Mouse (Mus musculus): ENCODE results near the gene Napb. TPM values are rescaled to one million over a fixed set of nuclear protein-coding genes. Genes with fewer than 3 reads are reported as not detected.
"Not testable (repeated sequence)": the region's sequence is repeated elsewhere in the genome, so short reads cannot be mapped to it uniquely, and the experiment has no call there.

The Napb gene
- 2.3 and 2.8 TPM in 2 replicates for polyA plus RNA-seq (2014; fragmentation: Nextera tagmentation; extraction: Ambion mirVana)

DNA sequence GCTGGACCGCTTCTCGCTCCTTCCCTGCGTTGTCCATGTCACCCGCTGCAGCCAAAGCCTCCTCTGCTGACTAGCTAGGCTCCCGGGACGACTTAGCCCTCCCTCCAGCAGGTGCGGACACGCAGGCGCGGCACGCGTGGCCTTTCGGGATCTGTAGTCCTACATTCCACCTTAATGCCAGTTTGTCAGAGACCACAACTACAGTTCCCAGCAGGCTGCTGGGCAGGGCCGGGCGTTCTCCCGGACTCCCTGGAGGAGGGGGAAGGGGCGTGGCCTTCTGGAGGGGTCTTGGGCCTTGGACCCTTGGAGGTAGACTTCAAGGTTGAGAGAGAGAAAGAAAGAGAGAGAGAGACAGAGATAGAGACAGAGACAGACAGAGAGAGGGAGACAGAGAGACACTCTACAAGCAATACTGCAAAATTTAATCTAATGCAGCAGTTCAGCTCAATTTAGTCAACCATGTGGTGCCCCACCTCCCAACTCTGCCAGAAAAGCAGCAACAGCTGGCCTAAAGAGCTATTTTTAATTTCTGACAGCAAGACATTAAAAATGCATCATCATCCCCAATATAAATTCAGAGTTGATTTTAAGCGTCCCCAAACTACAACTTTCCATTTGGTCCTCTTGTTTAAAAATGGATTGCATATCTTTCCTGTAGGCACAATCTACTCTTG, at the start of gene Napb:
TSS of gene Napb (minus strand) at position 141 of the 674 bp plus-strand sequence.
- H3K9me3 ChIP-seq (ENCODE audit: low read depth, low read length), result no peaks in the 10 kb centered on the region
- no peak within 1 kb of the TSS for H3K27ac ChIP-seq (ENCODE audit: low read depth)
- H3K9ac ChIP-seq, result peak within 1 kb of the TSS; percentile 75
- H3K4me2 ChIP-seq, result peak within 1 kb of the TSS; percentile 84
- peak within 1 kb of the TSS; percentile 72 for H3K4me3 ChIP-seq (ENCODE audit: low read depth, low read length)
- peak; percentile 94 for DNase-seq
- TF ChIP-seq CTCF (IDR thresholded peaks at IDR 0.05; ENCODE audit: low read depth), result no peak
- WGBS, result 2% methylated on average over 18 of the region's 18 CpGs
- ATAC-seq (ENCODE audit: insufficient read depth), result peak; percentile 100
- H3K4me1 ChIP-seq (ENCODE audit: insufficient read depth), result 0 out of 2 replicates have a peak, but pooled peaks cover 4% of the 10 kb centered on the region
- H3K36me3 ChIP-seq (ENCODE audit: insufficient read depth), result no peaks in the 10 kb centered on the region
- H3K27me3 ChIP-seq (ENCODE audit: insufficient read depth, low read length), result no peaks in the 10 kb centered on the region

DNA sequence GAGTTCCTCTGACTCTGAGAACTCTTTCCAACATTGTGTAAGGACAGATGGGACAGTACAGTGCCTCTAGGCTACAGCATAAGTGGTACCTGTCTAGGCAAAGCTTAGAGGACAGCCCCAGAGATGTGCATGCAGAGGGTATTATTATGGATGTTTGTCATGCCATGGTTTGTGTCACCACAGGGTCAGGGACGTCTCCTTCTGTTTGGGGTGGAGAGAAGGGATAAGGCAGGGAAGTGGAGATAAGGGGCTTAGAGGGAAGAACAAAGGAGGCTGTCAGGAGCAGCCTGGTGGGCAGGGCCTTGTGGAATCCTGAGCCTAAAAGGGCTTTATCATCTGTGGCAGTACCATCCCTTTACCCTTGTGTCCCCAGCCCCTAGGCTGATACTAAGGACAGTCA, 49.4 kb upstream of the Napb start, which contains the start of gene 8030411F24Rik:
TSS of gene 8030411F24Rik (plus strand) at position 301 of the 400 bp plus-strand sequence.
- ATAC-seq (ENCODE audit: insufficient read depth), result no peak
- Histone ChIP-seq H3K36me3 (ENCODE audit: insufficient read depth) (no peaks in the 10 kb centered on the region), H3K27me3 (ENCODE audit: insufficient read depth, low read length) (no peaks in the 10 kb centered on the region), H3K4me2 (no peak within 1 kb of the TSS), H3K4me1 (ENCODE audit: insufficient read depth) (no peaks in the 10 kb centered on the region), H3K9ac (no peak within 1 kb of the TSS), H3K27ac (ENCODE audit: low read depth) (no peak within 1 kb of the TSS), H3K4me3 (ENCODE audit: low read depth, low read length) (no peak within 1 kb of the TSS), H3K9me3 (ENCODE audit: low read depth, low read length) (no peaks in the 10 kb centered on the region)
- DNase-seq, result no peak
- WGBS, result 4% methylated on average over 1 of the region's 1 CpGs
- TF ChIP-seq CTCF (IDR thresholded peaks at IDR 0.05; ENCODE audit: low read depth), result no peak

DNA sequence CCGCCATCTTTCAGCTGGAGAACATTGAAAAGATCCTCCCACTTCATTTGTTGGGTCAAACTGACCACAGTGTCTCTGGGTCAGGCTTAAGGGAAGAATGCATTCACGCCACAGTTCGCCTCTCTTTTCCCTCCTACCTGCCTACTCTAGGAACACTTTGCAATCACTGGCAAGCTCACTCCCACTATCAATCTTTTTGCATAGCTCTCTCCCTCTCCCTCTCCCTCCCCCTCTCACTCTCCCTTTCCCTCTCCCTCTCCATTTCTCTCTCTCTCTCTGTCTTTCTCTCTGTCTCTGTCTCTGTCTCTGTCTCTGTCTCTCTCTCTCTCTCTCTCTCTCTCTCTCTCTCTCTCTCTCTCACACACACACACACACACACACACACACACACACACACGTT, 39.1 kb upstream of the Napb start, which contains the start of gene Cst11:
TSS of gene Cst11 (minus strand) at position 101 of the 400 bp plus-strand sequence.
- H3K9ac ChIP-seq; H3K4me2 ChIP-seq; H3K36me3 ChIP-seq (ENCODE audit: insufficient read depth); H3K4me3 ChIP-seq (ENCODE audit: low read depth, low read length); H3K27ac ChIP-seq (ENCODE audit: low read depth); H3K9me3 ChIP-seq (ENCODE audit: low read depth, low read length); H3K4me1 ChIP-seq (ENCODE audit: insufficient read depth); ATAC-seq (ENCODE audit: insufficient read depth); DNase-seq; H3K27me3 ChIP-seq (ENCODE audit: insufficient read depth, low read length): not testable (repeated sequence)
- 74% methylated on average over 4 of the region's 4 CpGs for WGBS

DNA sequence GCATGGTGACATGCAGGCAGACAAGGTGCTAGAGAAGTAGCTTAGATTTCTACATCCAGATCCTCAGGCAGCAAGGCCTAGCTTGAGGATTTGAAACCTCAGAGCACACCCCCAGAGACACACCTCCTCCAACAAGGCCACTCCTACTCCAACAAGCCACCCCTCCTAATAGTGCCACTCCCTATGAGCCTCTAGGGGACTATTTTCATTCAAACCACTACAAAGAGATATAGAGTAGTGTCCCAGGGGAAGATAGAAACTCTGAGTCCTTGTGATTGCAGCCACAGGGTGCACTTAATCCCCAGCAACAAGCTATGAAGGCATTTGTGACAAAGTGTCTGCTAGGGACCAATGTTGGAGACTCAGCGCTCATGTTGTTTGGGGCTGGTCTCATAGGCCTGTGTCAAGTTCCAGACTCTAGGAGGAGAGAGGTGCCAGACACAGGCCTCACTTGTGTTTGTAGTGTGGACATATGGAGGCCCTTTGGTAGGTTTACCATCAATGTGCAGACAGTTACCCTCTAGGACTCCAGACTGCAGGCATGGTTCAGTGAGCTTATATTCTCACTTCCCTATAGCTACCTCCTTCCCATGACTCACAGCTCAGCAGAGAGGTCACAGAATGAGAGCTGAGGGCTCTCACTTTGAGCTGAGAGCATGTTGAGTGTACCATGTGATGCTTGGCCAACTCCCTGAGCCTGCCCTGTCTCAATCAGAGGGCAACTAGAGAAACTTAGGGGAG, 31.6 kb upstream of the Napb start:
- H3K27me3 ChIP-seq (ENCODE audit: insufficient read depth, low read length), result no peaks in the 10 kb centered on the region
- no peak overlapping the region for H3K4me2 ChIP-seq
- H3K4me1 ChIP-seq (ENCODE audit: insufficient read depth), result no peaks in the 10 kb centered on the region
- ATAC-seq (ENCODE audit: insufficient read depth), result no peak
- no peak for TF ChIP-seq CTCF (IDR thresholded peaks at IDR 0.05; ENCODE audit: low read depth)
- no peak overlapping the region for H3K9ac ChIP-seq
- 90% methylated on average over 1 of the region's 1 CpGs for WGBS
- H3K4me3 ChIP-seq (ENCODE audit: low read depth, low read length), result no peak overlapping the region
- H3K27ac ChIP-seq (ENCODE audit: low read depth), result no peak overlapping the region
- DNase-seq, result no peak
- no peaks in the 10 kb centered on the region for H3K9me3 ChIP-seq (ENCODE audit: low read depth, low read length)
- no peaks in the 10 kb centered on the region for H3K36me3 ChIP-seq (ENCODE audit: insufficient read depth)

DNA sequence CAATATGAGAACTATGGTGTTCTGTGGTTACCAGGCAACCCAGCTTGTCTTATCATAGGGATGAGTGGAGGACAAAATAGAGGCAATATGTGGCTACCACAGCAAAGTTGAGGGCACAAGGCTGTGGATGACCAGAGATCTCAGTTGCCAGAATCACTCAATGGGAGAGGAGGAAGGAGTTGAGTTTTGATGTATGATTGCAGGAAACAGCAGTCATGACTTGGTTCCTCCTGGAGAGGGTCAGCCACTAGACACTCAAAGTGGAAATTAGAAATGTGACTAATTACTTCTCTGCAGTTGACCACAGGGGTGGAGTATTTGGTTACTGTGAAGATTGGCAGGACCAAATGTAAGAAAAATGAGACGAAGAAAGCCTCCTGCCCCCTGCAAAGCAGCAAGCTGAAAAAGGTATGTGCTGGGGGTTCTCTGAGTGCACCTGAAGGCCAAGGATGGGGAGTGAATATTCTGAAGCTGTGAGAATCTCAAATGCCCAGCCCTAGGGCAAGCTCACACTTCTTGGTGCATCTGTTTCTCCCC, 22.1 kb upstream of the Napb start:
- Histone ChIP-seq H3K4me1 (ENCODE audit: insufficient read depth) (no peaks in the 10 kb centered on the region), H3K9me3 (ENCODE audit: low read depth, low read length) (no peaks in the 10 kb centered on the region), H3K4me2 (no peak overlapping the region), H3K9ac (no peak overlapping the region), H3K27ac (ENCODE audit: low read depth) (no peak overlapping the region), H3K27me3 (ENCODE audit: insufficient read depth, low read length) (no peaks in the 10 kb centered on the region), H3K36me3 (ENCODE audit: insufficient read depth) (no peaks in the 10 kb centered on the region), H3K4me3 (ENCODE audit: low read depth, low read length) (no peak overlapping the region)
- no peak for TF ChIP-seq CTCF (IDR thresholded peaks at IDR 0.05; ENCODE audit: low read depth)
- no peak for DNase-seq
- no peak for ATAC-seq (ENCODE audit: insufficient read depth)
- WGBS, result 70% methylated on average over 1 of the region's 1 CpGs

DNA sequence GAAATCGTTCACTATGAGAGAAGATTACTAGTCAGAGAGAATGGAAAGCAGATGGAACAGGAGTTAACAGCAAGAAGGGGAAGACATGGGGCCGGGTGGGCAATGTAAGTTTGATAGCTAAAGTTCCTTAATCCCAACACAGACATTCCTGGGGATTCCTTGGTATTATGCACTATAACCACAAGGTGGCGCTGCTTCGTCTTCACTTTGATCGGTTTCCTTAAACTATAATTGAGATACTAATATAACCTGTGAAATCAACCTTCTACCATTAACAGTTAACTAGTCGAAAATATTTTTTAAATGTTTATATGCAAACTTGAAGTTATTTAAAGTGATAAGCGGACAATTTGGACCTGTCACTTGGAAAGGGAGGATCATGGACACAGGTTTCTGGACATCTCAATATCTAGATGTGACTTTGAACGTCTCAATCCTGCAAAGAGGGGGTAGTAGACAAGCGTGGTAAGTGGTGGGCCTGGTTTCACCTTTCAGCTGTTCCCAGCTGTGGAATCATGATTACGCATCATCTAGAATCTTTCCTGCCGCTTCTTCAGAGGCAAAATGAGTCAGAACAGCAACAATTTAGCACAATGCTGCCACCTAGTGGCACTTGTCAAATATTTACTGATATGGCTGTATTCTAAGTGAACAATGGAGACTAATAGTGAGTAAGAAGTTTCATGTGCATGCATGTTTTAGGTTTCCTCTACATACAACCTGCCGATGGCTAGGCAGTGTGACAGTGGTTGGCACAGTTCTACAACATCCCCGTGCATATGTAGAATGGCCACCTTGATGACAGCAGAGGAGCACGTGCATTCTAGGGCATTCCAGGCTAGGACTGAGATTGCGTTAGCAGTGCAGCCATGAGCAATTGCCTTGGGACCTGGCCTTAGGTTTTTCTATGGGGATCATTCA, 19.9 kb upstream of the Napb start:
- no peaks in the 10 kb centered on the region for H3K9me3 ChIP-seq (ENCODE audit: low read depth, low read length)
- ATAC-seq (ENCODE audit: insufficient read depth) (peak; percentile 91), DNase-seq (peak; percentile 97)
- peak; percentile 76 for TF ChIP-seq CTCF (IDR thresholded peaks at IDR 0.05; ENCODE audit: low read depth)
- H3K4me2 ChIP-seq, result peak overlapping the region; percentile 56
- WGBS, result 14% methylated on average over 15 of the region's 15 CpGs
- no peak overlapping the region for H3K9ac ChIP-seq
- no peaks in the 10 kb centered on the region for H3K4me1 ChIP-seq (ENCODE audit: insufficient read depth)
- peak overlapping the region; percentile 11; the same call in 1 of the 2 replicates for H3K4me3 ChIP-seq (ENCODE audit: low read depth, low read length)
- H3K36me3 ChIP-seq (ENCODE audit: insufficient read depth), result no peaks in the 10 kb centered on the region
- no peak overlapping the region for H3K27ac ChIP-seq (ENCODE audit: low read depth)
- no peaks in the 10 kb centered on the region for H3K27me3 ChIP-seq (ENCODE audit: insufficient read depth, low read length)

Measured in lung, embryonic 14.5 days (tissue).